Mouse (Mus musculus) fat pad, adult 2 months (tissue): ENCODE measurements around the gene Pih1d1.

Source experiments
- DNase-seq: peaks from one replicate; pipeline ENCODE4 v3.0.0-alpha.2; 2011; ENCODE audit warnings: low read depth, low spot score; ENCODE audit errors: extremely low read depth

Gene Pih1d1

GRCm38 (mm10) chr7:45126147-45126843 lies 27.8 kb upstream of the Pih1d1 start:
- DNase-seq, result no peak

GRCm38 (mm10) chr7:45126844-45127699 lies 27.0 kb upstream of the Pih1d1 start:
- DNase-seq, result no peak

GRCm38 (mm10) chr7:45127700-45128224 lies 26.3 kb upstream of the Pih1d1 start:
- DNase-seq, result no peak

GRCm38 (mm10) chr7:45128624-45129246 lies 25.4 kb upstream of the Pih1d1 start, which contains the start of gene Rpl13a:
TSS of gene Rpl13a (minus strand) at chr7:45128761.
- peak; percentile 90 for DNase-seq

- no peak for DNase-seq
These were observed 24.8 kb upstream of the Pih1d1 start for GRCm38 (mm10) chr7:45129318-45129717.

GRCm38 (mm10) chr7:45129776-45130512 lies 24.2 kb upstream of the Pih1d1 start:
- no peak for DNase-seq

- no peak for DNase-seq
These were observed 22.3 kb upstream of the Pih1d1 start for GRCm38 (mm10) chr7:45131850-45132249.

GRCm38 (mm10) chr7:45133446-45134159 lies 20.5 kb upstream of the Pih1d1 start:
- DNase-seq, result no peak

- DNase-seq, result no peak
These were observed 19.5 kb upstream of the Pih1d1 start for GRCm38 (mm10) chr7:45134544-45135026.

GRCm38 (mm10) chr7:45135370-45135769 lies 18.7 kb upstream of the Pih1d1 start:
- no peak for DNase-seq

- DNase-seq, result no peak
These were observed 18.0 kb upstream of the Pih1d1 start, which contains the start of the genes Gm45713 and Flt3l for GRCm38 (mm10) chr7:45135993-45136567. TSS of gene Gm45713 (minus strand) at chr7:45136231. TSS of gene Flt3l (minus strand) at chr7:45136432.

- no peak for DNase-seq
These were observed 16.7 kb upstream of the Pih1d1 start for GRCm38 (mm10) chr7:45137171-45138006.

- DNase-seq, result no peak
These were observed 15.7 kb upstream of the Pih1d1 start for GRCm38 (mm10) chr7:45138403-45138802.

- DNase-seq, result peak; percentile 72
These were observed 14.0 kb upstream of the Pih1d1 start for GRCm38 (mm10) chr7:45139904-45140723.

- no peak for DNase-seq
These were observed 12.8 kb upstream of the Pih1d1 start for GRCm38 (mm10) chr7:45141319-45141718.

- no peak for DNase-seq
These were observed 12.2 kb upstream of the Pih1d1 start for GRCm38 (mm10) chr7:45141914-45142313.

GRCm38 (mm10) chr7:45144368-45145174 lies 9.5 kb upstream of the Pih1d1 start:
- DNase-seq, result no peak
